Mouse (Mus musculus): ENCODE results near the gene Nsun5. TPM values are rescaled to one million over a fixed set of nuclear protein-coding genes. Genes with fewer than 3 reads are reported as not detected.

Nsun5 gene
- polyA plus RNA-seq, 1 experiment from 2014 or later: 32.7 TPM

DNA sequence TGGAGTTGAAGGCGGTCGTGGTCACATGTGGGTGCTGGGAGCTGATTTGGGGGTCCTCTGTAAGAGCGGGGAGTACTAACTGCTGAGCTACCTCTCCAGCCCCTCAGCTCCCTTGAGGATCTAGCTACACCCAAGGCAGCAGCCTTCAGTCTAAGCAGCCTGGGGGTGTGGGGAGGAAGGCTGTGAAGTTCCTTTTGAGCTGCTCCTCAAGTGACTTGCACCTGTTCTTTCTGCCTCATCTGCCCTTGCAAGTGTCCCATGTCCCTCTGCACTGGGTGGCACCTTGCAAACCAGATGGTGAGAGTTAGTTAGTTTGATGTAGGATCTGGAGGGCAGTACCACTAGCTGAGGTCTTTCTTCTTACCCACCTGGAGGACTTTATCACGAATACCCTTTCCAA is 38.4 kb downstream of the Nsun5 start:
- Histone ChIP-seq H3K9me3 (ENCODE audit: control insufficient read depth, low read length) (no peaks in the 10 kb centered on the region), H3K4me3 (ENCODE audit: low read depth, low read length) (no peak overlapping the region), H3K4me2 (no peak overlapping the region), H3K9ac (ENCODE audit: low read depth, low read length) (no peak overlapping the region), H3K27ac (ENCODE audit: low read depth, low read length) (no peak overlapping the region), H3K27me3 (replicated peaks; ENCODE audit: control insufficient read depth, insufficient read depth, low read length) (no peaks in the 10 kb centered on the region), H3K4me1 (replicated peaks; ENCODE audit: control insufficient read depth, insufficient read depth, low read length) (no peaks in the 10 kb centered on the region), H3K36me3 (ENCODE audit: control insufficient read depth, insufficient read depth, low read length) (no peaks in the 10 kb centered on the region)
- 83% methylated on average over 4 of the region's 4 CpGs for WGBS
- no peak for ATAC-seq (replicated peaks; ENCODE audit: low FRiP score)
- DNase-seq (ENCODE audit: low spot score): no peak

- no peaks in the 10 kb centered on the region for H3K4me1 ChIP-seq (replicated peaks; ENCODE audit: control insufficient read depth, insufficient read depth, low read length)
- H3K4me2 ChIP-seq: no peak overlapping the region
- ATAC-seq (replicated peaks; ENCODE audit: low FRiP score) (no peak), DNase-seq (ENCODE audit: low spot score) (no peak)
- H3K27ac ChIP-seq (ENCODE audit: low read depth, low read length): no peak overlapping the region
- no peak overlapping the region for H3K9ac ChIP-seq (ENCODE audit: low read depth, low read length)
- H3K36me3 ChIP-seq (ENCODE audit: control insufficient read depth, insufficient read depth, low read length): peaks cover 3% of the 10 kb centered on the region; the same call in 1 of the 2 replicates
- WGBS: 84% methylated on average over 9 of the region's 9 CpGs
- no peaks in the 10 kb centered on the region for H3K27me3 ChIP-seq (replicated peaks; ENCODE audit: control insufficient read depth, insufficient read depth, low read length)
- no peak overlapping the region for H3K4me3 ChIP-seq (ENCODE audit: low read depth, low read length)
- H3K9me3 ChIP-seq (ENCODE audit: control insufficient read depth, low read length): no peaks in the 10 kb centered on the region
Observed at GRCm38 (mm10) chr5:135410266-135410665, 40.5 kb downstream of the Nsun5 start.

Small RNAs within 50 kb of the gene (microRNA-seq; reads per million reads assigned to microRNA genes)
- gene Mir7033 (ENCODE audit: borderline number of aligned reads): not detected

Other genes starting within 250 kb of the Nsun5 start
- gene Tbl2, start 220.3 kb upstream of the Nsun5 start, polyA plus RNA-seq (2014; fragmentation: Nextera tagmentation; extraction: Ambion mirVana): 24.6 and 29.2 TPM in 2 replicates
- gene Bcl7b, start 201.7 kb upstream of the Nsun5 start, polyA plus RNA-seq (2014; fragmentation: Nextera tagmentation; extraction: Ambion mirVana): 52.5 and 52.9 TPM in 2 replicates
- gene Baz1b, start 182.7 kb upstream of the Nsun5 start, polyA plus RNA-seq (2014; fragmentation: Nextera tagmentation; extraction: Ambion mirVana): 47.2 and 50.8 TPM in 2 replicates
- 0.47 and 0.58 TPM in 2 replicates for gene Fzd9, start 118.7 kb upstream of the Nsun5 start, polyA plus RNA-seq (2014; fragmentation: Nextera tagmentation; extraction: Ambion mirVana)
- gene Fkbp6, start 19.9 kb upstream of the Nsun5 start, polyA plus RNA-seq (2014; fragmentation: Nextera tagmentation; extraction: Ambion mirVana): 0.40 TPM in 1 of 2 replicates, not detected in the other
- gene Trim50, start 16.7 kb upstream of the Nsun5 start, polyA plus RNA-seq (2014; fragmentation: Nextera tagmentation; extraction: Ambion mirVana): not detected in 2 replicates
- gene Pom121, start 24.6 kb downstream of the Nsun5 start, polyA plus RNA-seq (2014; fragmentation: Nextera tagmentation; extraction: Ambion mirVana): 18.0 and 19.7 TPM in 2 replicates
- gene Hip1, start 175.2 kb downstream of the Nsun5 start, polyA plus RNA-seq (2014; fragmentation: Nextera tagmentation; extraction: Ambion mirVana): 16.3 and 17.5 TPM in 2 replicates
- not detected in 2 replicates for gene Ccl26, start 193.6 kb downstream of the Nsun5 start, polyA plus RNA-seq (2014; fragmentation: Nextera tagmentation; extraction: Ambion mirVana)
- gene Ccl24, start 203.1 kb downstream of the Nsun5 start, polyA plus RNA-seq (2014; fragmentation: Nextera tagmentation; extraction: Ambion mirVana): 7.9 and 8.5 TPM in 2 replicates

Data from liver, embryonic 11.5 days (tissue).